Mouse (Mus musculus) heart, postnatal 25 days (tissue): ENCODE measurements around the gene Il12rb2. TPM values are rescaled to one million over a fixed set of nuclear protein-coding genes. Genes with fewer than 3 reads are reported as not detected.

ENCODE experiments used
- DNase-seq: peaks from one replicate; pipeline ENCODE4 v3.0.0; 2022; ENCODE audit warnings: low spot score
- intact Hi-C: fragments of 180-260 bp; cut with DNase I; formaldehyde crosslinking; loops from one replicate; pipeline ENCODE4 v1.15.1; 2025
- total RNA-seq, 2 experiments: library from RNA; stranded (reverse); gene quantifications; 2 replicates each; pipeline ENCODE4 v1.2.3; 2021

The Il12rb2 gene
- total RNA-seq, result under 1 TPM in 1 of 2 experiments, not detected in 1; 0.08 TPM

DNA sequence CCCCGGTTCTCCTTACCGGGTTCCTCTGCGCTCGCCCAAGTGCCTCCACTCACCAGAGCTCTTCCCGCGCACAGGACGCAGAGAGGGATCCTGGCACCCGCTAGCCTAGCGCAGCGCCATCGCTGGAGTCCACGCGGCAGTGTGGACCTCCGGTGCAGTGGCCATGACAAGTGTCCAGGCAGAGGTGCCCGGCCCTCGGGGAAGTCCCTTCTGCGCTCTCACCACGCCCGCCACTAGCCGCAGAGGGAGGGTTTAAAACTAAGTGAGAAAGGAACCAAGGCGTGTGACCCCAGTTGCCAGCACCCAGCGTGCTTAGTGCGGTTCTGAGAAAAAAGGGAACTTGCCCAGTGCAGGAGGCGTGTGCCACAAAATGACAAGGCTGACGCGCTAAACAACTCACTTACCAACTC, at the start of gene Il12rb2:
TSS of gene Il12rb2 (minus strand) at position 207 of the 410 bp plus-strand sequence.
- DNase-seq, result peak; percentile 1
- intact Hi-C loops, result no loop called here

DNA sequence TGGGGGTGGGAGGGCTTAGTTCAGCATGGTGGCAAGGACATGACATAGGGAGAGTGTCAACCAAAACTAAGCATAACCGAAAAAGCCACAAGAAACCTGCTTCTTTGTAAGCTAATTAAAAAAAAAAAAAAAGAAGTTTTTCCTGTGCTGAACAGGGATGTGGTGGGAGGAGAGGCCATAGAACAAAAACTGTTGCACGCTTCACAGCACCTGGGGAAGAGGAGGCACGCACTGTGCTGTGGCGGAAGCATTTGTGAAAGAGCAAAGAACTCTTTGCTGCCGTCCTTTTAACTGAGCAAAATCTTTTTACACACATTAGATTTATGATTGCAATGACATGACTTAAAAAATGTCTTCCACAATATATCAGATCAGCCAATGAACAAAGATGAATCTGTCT, 45.8 kb upstream of the Il12rb2 start:
- intact Hi-C loops, result no loop called here
- DNase-seq, result no peak

- DNase-seq, result no peak
- intact Hi-C loops, result no loop called here
Observed at GRCm38 (mm10) chr6:67416557-67416956, 40.6 kb upstream of the Il12rb2 start.

- intact Hi-C loops, result no loop called here
- DNase-seq, result no peak
Observed at GRCm38 (mm10) chr6:67415276-67415675, 39.3 kb upstream of the Il12rb2 start.

GRCm38 (mm10) chr6:67413378-67413777, 37.4 kb upstream of the Il12rb2 start:
- intact Hi-C loops, result no loop called here
- DNase-seq, result no peak

- intact Hi-C loops, result no loop called here
- no peak for DNase-seq
Observed at GRCm38 (mm10) chr6:67405281-67405682, 29.3 kb upstream of the Il12rb2 start.

GRCm38 (mm10) chr6:67399551-67399950, 23.6 kb upstream of the Il12rb2 start:
- intact Hi-C loops, result no loop called here
- no peak for DNase-seq

DNA sequence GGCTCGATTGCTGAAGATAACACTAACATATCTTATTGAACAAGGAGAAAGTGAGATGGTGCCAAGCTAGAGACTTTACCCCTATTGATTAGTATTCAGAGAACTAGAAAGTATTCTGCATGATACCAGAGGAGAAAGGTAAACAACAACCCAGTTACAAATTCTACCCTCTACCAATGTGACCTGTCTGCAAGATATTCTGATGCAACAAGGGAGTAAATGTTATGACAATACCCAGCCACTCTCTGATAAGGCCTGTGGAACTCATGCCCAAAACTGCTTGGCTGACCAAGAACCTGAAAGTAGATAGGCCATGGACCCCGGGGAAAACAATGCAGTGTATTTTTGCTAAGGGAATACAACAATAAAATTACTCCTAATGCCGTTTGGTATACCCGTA, 10.2 kb downstream of the Il12rb2 start:
- intact Hi-C loops, result no loop called here
- no peak for DNase-seq

DNA sequence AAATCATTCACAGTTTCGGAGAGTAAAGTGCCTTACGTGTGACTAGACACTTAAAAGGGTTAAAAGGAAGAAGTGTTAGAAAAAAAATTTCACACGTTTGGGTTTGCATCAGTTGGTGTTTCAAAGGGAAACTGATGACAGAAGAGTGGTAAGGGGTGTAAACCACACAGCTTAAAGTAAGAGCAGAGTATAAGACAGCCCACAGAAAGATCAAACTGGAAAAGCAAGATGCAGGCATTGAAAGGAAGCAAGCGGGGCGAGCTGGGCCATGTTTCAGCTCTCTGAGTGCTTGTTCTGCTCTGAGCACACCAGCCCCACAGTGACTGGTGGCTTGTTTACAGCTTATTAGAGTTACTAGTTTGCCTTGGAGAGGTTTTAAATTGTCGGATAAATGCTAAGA, 27.9 kb downstream of the Il12rb2 start:
- intact Hi-C loops, result no loop called here
- DNase-seq, result no peak

DNA sequence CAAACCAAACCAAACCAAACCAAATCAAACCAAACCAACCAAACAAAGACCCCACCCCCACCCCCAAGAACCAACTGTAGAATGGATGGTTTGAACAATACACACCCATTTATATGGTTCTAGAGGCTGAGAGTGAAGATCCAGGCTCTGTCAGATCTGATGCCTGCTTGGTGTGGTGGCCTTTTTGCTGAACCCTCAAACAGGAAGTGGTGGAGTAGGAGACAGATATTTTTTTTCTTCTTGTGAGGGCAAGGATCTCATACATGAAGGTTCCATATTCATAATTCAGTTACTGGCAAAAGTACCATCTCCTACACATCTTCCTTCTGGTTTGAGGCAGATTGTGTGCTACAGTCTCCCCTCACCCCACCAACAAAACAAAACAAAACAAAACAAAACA, 36.5 kb downstream of the Il12rb2 start:
- no peak for DNase-seq
- intact Hi-C loops, result no loop called here

DNA sequence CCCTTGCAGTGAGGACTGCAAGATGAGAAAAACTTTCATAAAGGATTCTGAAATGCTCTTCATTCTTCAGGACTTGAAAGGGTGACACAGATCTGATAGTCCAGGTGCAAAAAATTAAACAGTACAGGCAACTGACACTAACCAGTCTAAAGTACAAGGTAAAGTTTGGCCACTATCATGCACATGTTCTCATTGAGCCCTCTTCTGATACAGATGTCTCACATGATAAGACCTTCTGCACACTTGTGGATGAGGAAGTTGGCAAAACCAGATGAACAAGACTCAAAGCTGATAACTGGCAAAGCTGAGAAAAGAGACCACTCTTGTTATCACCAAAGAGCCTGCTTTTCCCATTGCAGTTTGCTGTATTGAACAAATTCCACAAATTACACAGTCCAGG, 38.0 kb downstream of the Il12rb2 start:
- no peak for DNase-seq
- intact Hi-C loops, result no loop called here

DNA sequence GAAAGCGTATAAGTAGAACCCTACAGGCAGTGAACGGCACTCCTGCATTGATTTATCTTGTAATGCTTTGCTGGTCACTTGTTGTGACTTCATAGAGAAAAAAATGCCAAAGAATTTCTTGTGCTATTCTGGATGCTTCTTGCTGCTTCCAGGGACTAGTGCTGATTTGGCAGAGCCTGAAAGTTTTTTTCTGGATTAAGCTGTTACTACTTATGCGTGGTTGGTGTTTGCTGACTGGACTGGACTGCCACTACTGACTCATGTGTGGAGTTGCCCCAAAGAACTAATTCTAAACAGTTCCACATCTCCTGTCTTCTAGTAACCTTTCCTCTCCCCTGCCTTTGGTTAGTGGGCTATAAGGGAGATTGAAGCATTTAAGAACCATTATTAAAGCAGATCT, 52.2 kb downstream of the Il12rb2 start:
- intact Hi-C loops, result no loop called here
- no peak for DNase-seq

DNA sequence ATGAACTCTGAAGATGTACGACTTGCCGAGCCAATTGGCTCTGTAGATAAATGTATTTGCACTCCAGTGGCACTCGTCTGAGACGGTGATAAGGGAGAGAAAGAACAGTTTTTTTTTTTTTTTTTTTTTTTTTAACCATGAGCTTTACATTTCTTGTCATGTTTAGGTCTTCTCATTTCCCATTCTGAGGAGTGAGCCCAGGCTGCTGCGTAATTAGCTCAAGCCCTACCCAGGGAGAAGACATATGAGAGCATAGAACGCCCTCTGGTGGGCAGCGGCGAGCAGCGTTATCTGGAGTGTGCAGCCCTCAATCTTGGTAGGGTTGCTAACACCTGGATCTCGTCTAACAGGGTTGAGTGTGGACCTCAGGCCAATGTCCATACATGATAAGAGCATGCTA, 57.5 kb downstream of the Il12rb2 start:
- intact Hi-C loops, result loop anchor here (2.0 to 5.0 kb wide), 3 partner anchors 122 to 356 kb away; no protein-coding TSS in a partner anchor

DNA sequence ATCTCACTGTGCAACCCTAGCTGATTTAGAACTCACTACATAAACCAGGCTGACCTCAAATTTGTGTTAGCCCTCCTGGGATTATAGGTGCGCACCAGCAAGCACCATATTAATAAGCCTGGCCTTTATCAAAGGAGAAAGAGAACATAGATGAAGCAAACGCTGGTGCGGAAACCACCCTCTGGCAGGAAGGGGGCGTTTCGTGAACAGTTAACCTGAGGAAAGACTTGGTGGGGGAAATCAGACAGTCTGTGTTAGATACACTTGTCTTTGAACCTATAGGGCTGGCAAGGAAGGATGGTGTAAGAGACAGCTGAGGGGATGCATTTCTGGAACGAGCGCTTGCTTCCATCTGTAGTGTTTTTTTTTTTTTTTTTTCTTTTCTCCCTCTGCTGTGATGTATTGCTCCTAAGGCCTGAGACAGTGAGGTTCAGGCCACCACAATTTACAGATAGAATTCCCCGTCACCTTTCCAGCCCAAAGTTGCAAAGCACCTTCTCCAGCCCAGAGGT, 58.1 kb downstream of the Il12rb2 start:
- intact Hi-C loops, result loop anchor here (2.0 to 5.0 kb wide), 3 partner anchors 121 to 356 kb away; no protein-coding TSS in a partner anchor
- no peak for DNase-seq

More for the DNA sequence above, 57.5 kb downstream of the Il12rb2 start:
- peak; percentile 8 for DNase-seq

DNA sequence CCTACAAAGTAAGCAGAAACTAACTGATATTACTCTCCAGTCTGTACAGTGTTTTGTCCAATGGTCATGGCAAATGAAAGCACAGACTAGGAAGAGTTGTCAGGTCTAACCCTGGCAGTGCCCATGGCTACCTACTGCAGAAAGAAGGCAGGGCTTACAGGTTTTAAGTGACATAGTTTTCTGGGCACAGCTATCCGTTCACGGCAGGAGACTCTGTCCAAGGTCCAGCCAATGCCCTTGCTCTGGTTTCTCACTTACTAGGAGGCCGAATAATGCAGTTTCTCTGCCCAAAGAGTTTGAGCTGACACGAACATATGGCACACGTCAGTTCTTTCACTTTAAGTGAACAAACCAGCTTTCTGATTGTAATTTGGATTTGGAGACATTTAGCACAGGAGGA, 58.9 kb downstream of the Il12rb2 start:
- intact Hi-C loops, result loop anchor here (5.0 kb wide), 1 partner anchor 355 kb away; no protein-coding TSS in a partner anchor
- no peak for DNase-seq

DNA sequence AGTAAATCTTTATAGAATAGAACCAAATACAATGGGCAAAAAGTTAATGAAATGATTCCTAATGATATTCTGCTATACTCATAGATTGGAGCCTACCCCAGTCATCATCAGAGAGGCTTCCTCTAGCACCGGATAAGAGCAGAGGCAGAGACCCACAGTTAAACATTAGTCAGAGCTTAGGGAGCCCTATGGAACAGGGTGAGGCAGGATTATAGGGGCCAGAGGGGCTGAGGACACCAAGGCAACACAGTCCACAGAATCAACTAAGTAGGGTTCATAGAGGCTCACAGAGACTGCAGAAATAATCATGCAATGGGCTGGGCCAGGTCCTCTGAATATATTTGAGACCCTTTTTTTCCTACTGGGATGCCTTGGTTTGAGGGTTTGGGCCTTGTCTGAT, 61.3 kb downstream of the Il12rb2 start:
- intact Hi-C loops, result loop anchor here (5.0 kb wide), 1 partner anchor 352 kb away; no protein-coding TSS in a partner anchor
- no peak for DNase-seq

DNA sequence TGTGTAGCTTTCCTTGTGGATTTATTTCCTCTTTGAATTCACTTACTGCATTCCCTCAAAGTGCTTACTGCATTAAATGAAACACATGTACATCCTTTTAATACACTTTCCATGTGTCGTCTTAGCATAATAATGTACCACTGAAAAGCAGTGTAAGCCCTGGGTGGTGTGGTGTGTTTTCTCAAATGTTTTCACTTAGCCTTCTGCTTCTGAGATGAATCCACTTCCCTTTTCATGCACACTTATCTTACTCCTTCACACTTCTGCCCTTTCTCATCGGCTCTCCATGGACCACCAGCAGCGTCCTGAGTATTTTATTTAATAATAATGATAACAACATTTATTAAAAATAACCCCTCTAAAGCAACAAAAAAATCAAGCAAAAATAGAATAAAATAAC, 66.2 kb downstream of the Il12rb2 start:
- intact Hi-C loops, result no loop called here

DNA sequence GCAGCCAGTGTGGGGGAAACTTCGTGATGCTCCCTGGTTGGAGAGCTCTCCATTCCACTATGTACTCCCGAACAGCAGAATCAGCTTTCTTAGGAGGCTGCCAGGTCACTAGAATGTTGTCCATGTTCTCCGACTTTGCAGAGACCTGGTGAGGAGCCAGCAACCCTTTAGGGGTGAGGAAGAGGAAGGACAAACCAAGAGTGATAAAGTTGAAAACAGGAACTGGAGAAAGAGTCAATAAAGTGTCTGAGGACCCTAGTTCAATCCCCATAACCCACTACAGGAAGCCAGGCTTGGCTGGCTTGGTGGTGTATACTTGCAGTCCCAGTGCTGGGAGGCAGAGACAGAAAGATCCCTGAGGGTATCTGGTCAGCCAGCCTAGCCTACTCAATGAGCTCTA, 67.0 kb downstream of the Il12rb2 start:
- intact Hi-C loops, result no loop called here
- DNase-seq, result no peak

More for the DNA sequence above, 66.2 kb downstream of the Il12rb2 start:
- no peak for DNase-seq

DNA sequence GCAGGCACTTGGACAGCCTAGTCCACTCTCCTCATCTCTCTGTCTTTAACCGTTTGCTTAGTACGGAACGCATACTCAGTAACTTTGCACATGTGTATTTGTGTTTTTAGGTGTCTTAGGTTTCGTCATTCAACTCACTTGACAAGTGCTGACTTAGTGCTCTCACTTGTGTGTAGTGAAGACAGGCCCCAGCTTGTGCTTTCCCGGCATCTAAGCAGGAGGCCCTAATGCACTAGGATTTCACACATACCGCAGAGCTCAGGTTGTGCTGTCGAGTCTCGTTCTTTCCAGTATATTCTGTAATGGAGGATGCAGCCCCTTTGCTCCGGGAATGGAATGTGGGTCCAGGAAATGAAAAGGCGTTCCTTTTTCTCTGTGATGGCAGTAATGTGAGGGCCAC, 72.8 kb downstream of the Il12rb2 start:
- intact Hi-C loops, result no loop called here
- DNase-seq, result no peak

DNA sequence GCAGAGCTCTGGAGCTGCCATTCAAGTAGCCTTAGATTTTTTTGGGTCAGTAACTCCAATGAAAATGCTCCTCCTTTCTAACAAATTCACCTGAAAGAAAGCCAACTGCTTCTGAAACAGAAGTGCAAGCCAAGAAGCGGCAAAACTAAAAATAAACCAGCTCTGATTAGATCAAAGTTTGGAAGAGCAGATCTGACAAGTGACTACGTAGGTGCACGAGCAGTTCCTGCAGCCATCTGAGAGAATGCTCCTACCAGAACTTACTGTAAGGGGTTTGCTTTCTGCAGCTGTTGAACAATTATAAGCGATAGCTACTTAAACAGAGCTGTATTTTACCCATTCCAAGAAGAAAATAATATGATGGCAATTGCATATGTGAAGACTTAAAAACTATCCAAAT, 73.5 kb downstream of the Il12rb2 start:
- DNase-seq, result no peak
- intact Hi-C loops, result no loop called here

DNA sequence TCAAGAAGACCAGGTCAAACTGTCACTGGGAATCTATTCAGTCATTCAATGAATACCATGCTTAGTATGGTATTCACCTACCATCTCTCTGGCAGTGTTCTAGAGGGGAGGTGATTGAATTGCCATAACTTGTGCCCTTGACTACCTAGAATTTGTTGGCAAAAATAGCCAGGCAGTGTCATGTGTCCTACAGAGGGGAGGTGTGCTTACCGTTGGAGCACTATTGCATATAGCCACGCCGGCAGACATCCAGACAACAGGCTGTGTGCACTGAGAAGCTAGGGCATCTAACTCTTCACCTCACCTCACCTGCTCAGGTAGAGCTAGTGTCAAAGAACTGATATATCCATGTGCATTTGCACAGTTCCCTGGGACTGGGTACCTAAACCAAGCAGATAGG, 74.8 kb downstream of the Il12rb2 start:
- no peak for DNase-seq
- intact Hi-C loops, result no loop called here

DNA sequence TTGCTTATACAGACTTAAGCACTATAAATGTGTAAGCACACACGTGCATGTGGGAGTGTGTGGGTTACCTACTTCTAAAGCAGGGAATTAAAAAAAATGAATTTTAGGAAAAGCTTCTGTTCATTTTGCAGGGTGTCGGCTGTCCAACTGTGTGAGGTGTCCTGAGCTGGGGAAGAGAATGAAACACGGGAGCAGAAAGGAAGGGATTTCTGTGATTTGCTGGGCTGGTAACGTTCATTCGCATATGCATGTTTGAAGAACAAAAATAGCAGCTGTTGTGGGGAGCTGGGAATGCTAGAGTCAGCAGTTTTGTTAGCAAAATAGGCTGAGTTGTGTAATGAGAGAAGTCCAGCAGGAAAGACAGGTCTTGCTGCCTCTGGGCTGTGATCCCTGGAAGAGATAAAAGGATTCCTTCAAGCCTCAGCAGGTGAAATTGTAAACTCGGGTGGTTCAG, 75.3 kb downstream of the Il12rb2 start:
- DNase-seq, result no peak
- intact Hi-C loops, result no loop called here
